Mouse (Mus musculus) MEL (cell line): ENCODE data around the gene 9430007A20Rik. TPM values are rescaled to one million over a fixed set of nuclear protein-coding genes. Genes with fewer than 3 reads are reported as not detected.

Experiments
- DNase-seq: peaks from one replicate; pipeline ENCODE4 v3.0.0; 2011; ENCODE audit warnings: low read depth, low spot score
- H3K27ac ChIP-seq: 2 replicates; pipeline ENCODE4 v1.5.1; 2012; ENCODE audit warnings: low read depth, mild to moderate bottlenecking, control low read depth, low read length, moderate library complexity; ENCODE audit not compliant: control insufficient read depth
- H3K27me3 ChIP-seq, 2 experiments: fragments of 150-350 bp in 1 of 2; sonication (generic) in 1 of 2; 2 replicates each; pipeline ENCODE4 v1.6.1; 2012; ENCODE audit warnings: low read length in 2 of 2, mild to moderate bottlenecking in 2 of 2, improper control_type of control experiment in 1 of 2, moderate library complexity in 1 of 2; ENCODE audit not compliant: insufficient read depth in 2 of 2, control insufficient read depth in 1 of 2
- H3K36me3 ChIP-seq, 2 experiments: 2 replicates each; pipeline ENCODE4 v1.6.1; 2012 to 2014; ENCODE audit warnings: low read length in 2 of 2, improper control_type of control experiment in 1 of 2, inconsistent platforms in 1 of 2, mild to moderate bottlenecking in 1 of 2; ENCODE audit not compliant: insufficient read depth in 2 of 2, control insufficient read depth in 1 of 2
- H3K4me1 ChIP-seq, 2 experiments: fragments of 150-350 bp in 1 of 2; sonication (generic) in 1 of 2; 2 replicates each; pipeline ENCODE4 v1.6.1; 2012; ENCODE audit warnings: low read length in 2 of 2, improper control_type of control experiment in 1 of 2, mild to moderate bottlenecking in 1 of 2; ENCODE audit not compliant: insufficient read depth in 2 of 2, control insufficient read depth in 1 of 2
- H3K4me3 ChIP-seq, 2 experiments: fragments of 150-350 bp in 1 of 2; sonication (generic) in 1 of 2; 2 replicates each; pipeline ENCODE4 v1.5.1; 2012; ENCODE audit warnings: low read depth in 2 of 2, low read length in 2 of 2, mild to moderate bottlenecking in 2 of 2, moderate library complexity in 2 of 2, control low read depth in 1 of 2, improper control_type of control experiment in 1 of 2; ENCODE audit not compliant: control insufficient read depth in 1 of 2, insufficient read depth in 1 of 2
- H3K79me2 ChIP-seq: 2 replicates; pipeline ENCODE4 v1.6.1; 2012; ENCODE audit warnings: mild to moderate bottlenecking, low read length, moderate library complexity; ENCODE audit not compliant: control insufficient read depth, poor library complexity, insufficient read depth
- H3K9ac ChIP-seq: 2 replicates; pipeline ENCODE4 v1.6.1; 2012; ENCODE audit warnings: low read depth, mild to moderate bottlenecking, control low read depth, low read length, moderate library complexity; ENCODE audit not compliant: control insufficient read depth, poor library complexity, severe bottlenecking
- H3K9me3 ChIP-seq: fragments of 150-350 bp; sonication (generic); replicated peaks from 2 replicates; pipeline ENCODE4 v1.6.1; 2012; ENCODE audit warnings: mild to moderate bottlenecking, low read length, improper control_type of control experiment, moderate library complexity; ENCODE audit not compliant: insufficient read depth
- GABPA ChIP-seq: IDR thresholded peaks from 2 replicates; pipeline ENCODE4 v1.6.1; 2012; ENCODE audit warnings: low read depth, mild to moderate bottlenecking, inconsistent platforms, low read length, improper control_type of control experiment, moderate library complexity
- KAT2A ChIP-seq: conservative IDR thresholded peaks from 2 replicates; pipeline ENCODE4 v1.6.1; 2012; ENCODE audit warnings: low read depth, low read length, improper control_type of control experiment, inconsistent platforms
- USF1 ChIP-seq: IDR thresholded peaks from 2 replicates; pipeline ENCODE4 v1.6.1; 2014; ENCODE audit warnings: low read depth, mild to moderate bottlenecking, inconsistent platforms, low read length, improper control_type of control experiment, moderate library complexity
- polyA plus RNA-seq, 2 experiments: library from polyadenylated mRNA; stranded (reverse) in 1 of 2; unstranded in 1 of 2; fragments of >175 nt in 1 of 2; fragments of >200 nt in 1 of 2; gene quantifications; 2 replicates each; pipeline versions ENCODE4 v1.2.1 to v1.2.4; 2012; ENCODE audit warnings: low replicate concordance in 2 of 2, low read depth in 1 of 2; ENCODE audit not compliant: insufficient read length in 2 of 2, insufficient read depth in 1 of 2, missing spikeins in 1 of 2
- total RNA-seq: library from RNA; depleted of rRNA; stranded (reverse); fragments of 300-350 nt; gene quantifications from 2 replicates; pipeline ENCODE4 v1.2.3, GENCODE M21; 2012; rRNA removed

9430007A20Rik gene
- total and polyA plus RNA-seq, 3 experiments: not detected

GRCm38 (mm10) chr4:144567752-144568151, 48.1 kb downstream of the 9430007A20Rik start:
- Histone ChIP-seq H3K36me3 (no peaks in the 10 kb centered on the region), H3K27me3 (no peaks in the 10 kb centered on the region), H3K27ac (no peak overlapping the region), H3K9ac (no peak overlapping the region), H3K4me1 (no peaks in the 10 kb centered on the region), H3K4me3 (no peak overlapping the region), H3K79me2 (no peaks in the 10 kb centered on the region), H3K9me3 (no peaks in the 10 kb centered on the region)
- DNase-seq: no peak
- no peak for TF ChIP-seq GABPA
- TF ChIP-seq USF1: no peak
- TF ChIP-seq KAT2A: no peak

Other genes with a start within 250 kb of the 9430007A20Rik start
- gene Pramel5, start 239.3 kb upstream of the 9430007A20Rik start, total RNA-seq: not detected in 2 replicates
- under 1 TPM in 1 of 2 experiments, not detected in 1; 0.35 TPM for gene Pramel5, start 239.3 kb upstream of the 9430007A20Rik start, polyA plus RNA-seq
- gene Gm13128, start 189.6 kb upstream of the 9430007A20Rik start, total RNA-seq: not detected in 2 replicates
- not detected for gene Gm13128, start 189.6 kb upstream of the 9430007A20Rik start, polyA plus RNA-seq
- gene Gm13119, start 161.9 kb upstream of the 9430007A20Rik start, total RNA-seq: not detected in 2 replicates
- gene Gm13119, start 161.9 kb upstream of the 9430007A20Rik start, polyA plus RNA-seq: not detected
- not detected in 2 replicates for gene Pramef20, start 141.9 kb upstream of the 9430007A20Rik start, total RNA-seq
- gene Pramef20, start 141.9 kb upstream of the 9430007A20Rik start, polyA plus RNA-seq: not detected
- not detected in 2 replicates for gene Pramef12, start 111.4 kb upstream of the 9430007A20Rik start, total RNA-seq
- not detected for gene Pramef12, start 111.4 kb upstream of the 9430007A20Rik start, polyA plus RNA-seq
- gene 1700012P22Rik, start 81.0 kb upstream of the 9430007A20Rik start, total RNA-seq: not detected in 2 replicates
- not detected for gene 1700012P22Rik, start 81.0 kb upstream of the 9430007A20Rik start, polyA plus RNA-seq
- gene Gm9944, start 66.5 kb upstream of the 9430007A20Rik start, total RNA-seq: not detected in 2 replicates
- not detected for gene Gm9944, start 66.5 kb upstream of the 9430007A20Rik start, polyA plus RNA-seq
- not detected in 2 replicates for gene Aadacl3, start 56.1 kb upstream of the 9430007A20Rik start, total RNA-seq
- gene Aadacl3, start 56.1 kb upstream of the 9430007A20Rik start, polyA plus RNA-seq: not detected
- gene Gm13124, start 45.3 kb downstream of the 9430007A20Rik start, total RNA-seq: not detected in 2 replicates
- not detected for gene Gm13124, start 45.3 kb downstream of the 9430007A20Rik start, polyA plus RNA-seq
- not detected in 2 replicates for gene Aadacl4, start 93.9 kb downstream of the 9430007A20Rik start, total RNA-seq
- not detected for gene Aadacl4, start 93.9 kb downstream of the 9430007A20Rik start, polyA plus RNA-seq
- gene Gm436, start 166.5 kb downstream of the 9430007A20Rik start, total RNA-seq: not detected in 2 replicates
- not detected for gene Gm436, start 166.5 kb downstream of the 9430007A20Rik start, polyA plus RNA-seq
- gene Gm13178, start 201.6 kb downstream of the 9430007A20Rik start, total RNA-seq: not detected in 2 replicates
- not detected for gene Gm13178, start 201.6 kb downstream of the 9430007A20Rik start, polyA plus RNA-seq